Mouse (Mus musculus) forebrain, embryonic 12.5 days (tissue): ENCODE measurements around the gene Mpg. TPM values are rescaled to one million over a fixed set of nuclear protein-coding genes. Genes with fewer than 3 reads are reported as not detected.
"Not testable (repeated sequence)": the region's sequence is repeated elsewhere in the genome, so short reads cannot be mapped to it uniquely, and the experiment has no call there.

Experiments
- ATAC-seq: fragments of 200-750 bp; cut with Nextera tagmentation; 2 replicates; pipeline ENCODE4 v1.8.0; 2017; ENCODE audit warnings: moderate TSS enrichment; ENCODE audit not compliant: low FRiP score
- H3K27ac ChIP-seq: fragments of 300-500 bp; sonication (generic); 2 replicates; pipeline ENCODE4 v1.5.1; 2016; ENCODE audit warnings: mild to moderate bottlenecking
- H3K27me3 ChIP-seq: fragments of 300-500 bp; sonication (generic); 2 replicates; pipeline ENCODE4 v1.6.1; 2016; ENCODE audit warnings: mild to moderate bottlenecking
- H3K36me3 ChIP-seq: fragments of 300-500 bp; sonication (generic); replicated peaks from 2 replicates; pipeline ENCODE4 v1.6.1; 2016; ENCODE audit warnings: mild to moderate bottlenecking
- H3K4me1 ChIP-seq: fragments of 300-500 bp; sonication (generic); 2 replicates; pipeline ENCODE4 v1.6.1; 2016
- H3K4me2 ChIP-seq: fragments of 300-500 bp; sonication (generic); 2 replicates; pipeline ENCODE4 v1.6.1; 2016; ENCODE audit warnings: mild to moderate bottlenecking, moderate library complexity
- H3K4me3 ChIP-seq: fragments of 300-500 bp; sonication (generic); replicated peaks from 2 replicates; pipeline ENCODE4 v1.5.1; 2016; ENCODE audit warnings: mild to moderate bottlenecking
- H3K9ac ChIP-seq: fragments of 300-500 bp; sonication (generic); 2 replicates; pipeline ENCODE4 v1.6.1; 2016; ENCODE audit warnings: mild to moderate bottlenecking
- H3K9me3 ChIP-seq: fragments of 300-500 bp; sonication (generic); 2 replicates; pipeline ENCODE4 v1.6.1; 2016
- whole genome bisulfite sequencing: fragments of 180-500 bp; shearing (Covaris S2); methylation state at CpG from one replicate; pipeline ENCODE4 v1.1.7; 2016; 5-methylcytosine and 5-hydroxymethylcytosine counted together
- polyA plus RNA-seq: library from polyadenylated mRNA; unstranded; fragments of >200 nt; fragmentation: Nextera tagmentation; extraction: Ambion mirVana; gene quantifications from 2 replicates; pipeline ENCODE4 v1.2.1, GENCODE M21; 2016

Gene Mpg
- polyA plus RNA-seq, 1 experiment from 2014 or later = 29.3 TPM

DNA sequence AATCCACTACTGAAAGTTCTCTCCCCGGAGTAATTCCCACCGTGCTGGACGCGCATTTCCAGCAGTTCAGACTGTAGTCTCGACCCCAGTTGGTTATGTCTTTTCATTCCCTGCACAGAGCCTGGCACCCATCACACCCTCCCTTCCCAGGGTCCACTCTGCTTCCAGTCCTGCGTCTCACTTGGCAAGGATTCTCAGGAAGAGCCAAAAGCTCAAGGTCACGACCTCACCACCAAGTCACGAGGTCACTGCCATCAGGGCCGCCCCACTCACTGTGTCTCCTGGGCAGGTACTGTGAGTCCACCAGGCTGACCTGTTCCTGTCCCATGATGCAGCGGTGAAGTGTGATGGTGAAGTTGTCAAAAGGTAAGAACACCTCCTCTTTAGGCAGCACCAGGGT lies 32.2 kb upstream of the Mpg start:
- WGBS = 81% methylated on average over 10 of the region's 10 CpGs
- Histone ChIP-seq H3K9ac (no peak overlapping the region), H3K9me3 (no peaks in the 10 kb centered on the region), H3K36me3 (no peaks in the 10 kb centered on the region), H3K4me1 (peaks cover 5% of the 10 kb centered on the region; the same call in 1 of the 2 replicates), H3K27me3 (peaks cover 8% of the 10 kb centered on the region; the same call in 1 of the 2 replicates), H3K27ac (no peak overlapping the region), H3K4me2 (no peak overlapping the region), H3K4me3 (no peak overlapping the region)
- ATAC-seq = no peak

DNA sequence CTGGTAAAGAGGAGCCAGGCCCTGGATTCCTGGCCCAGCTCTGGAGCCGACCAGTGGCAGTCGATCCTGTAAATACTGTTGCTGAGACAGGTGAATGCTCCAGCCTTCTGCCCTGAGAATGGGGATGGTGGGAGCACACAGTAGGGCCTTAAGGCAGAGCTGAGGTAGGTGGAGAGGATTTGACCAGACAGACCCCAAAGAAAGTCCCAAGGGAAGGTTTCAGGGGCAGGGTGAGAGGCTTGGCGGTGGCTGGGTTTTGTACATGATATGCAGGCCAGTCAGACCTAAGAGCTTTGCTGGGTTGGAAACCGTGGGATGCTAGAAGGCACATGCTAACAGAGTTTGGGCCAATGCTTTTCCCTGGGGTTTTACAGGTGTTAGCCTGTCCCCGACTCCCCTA lies 31.7 kb upstream of the Mpg start:
- no peak for ATAC-seq
- Histone ChIP-seq H3K4me2 (no peak overlapping the region), H3K4me1 (peaks cover 5% of the 10 kb centered on the region; the same call in 1 of the 2 replicates), H3K27ac (no peak overlapping the region), H3K4me3 (no peak overlapping the region), H3K27me3 (peaks cover 8% of the 10 kb centered on the region; the same call in 1 of the 2 replicates), H3K9ac (no peak overlapping the region), H3K36me3 (no peaks in the 10 kb centered on the region), H3K9me3 (no peaks in the 10 kb centered on the region)
- WGBS = 84% methylated on average over 5 of the region's 5 CpGs

DNA sequence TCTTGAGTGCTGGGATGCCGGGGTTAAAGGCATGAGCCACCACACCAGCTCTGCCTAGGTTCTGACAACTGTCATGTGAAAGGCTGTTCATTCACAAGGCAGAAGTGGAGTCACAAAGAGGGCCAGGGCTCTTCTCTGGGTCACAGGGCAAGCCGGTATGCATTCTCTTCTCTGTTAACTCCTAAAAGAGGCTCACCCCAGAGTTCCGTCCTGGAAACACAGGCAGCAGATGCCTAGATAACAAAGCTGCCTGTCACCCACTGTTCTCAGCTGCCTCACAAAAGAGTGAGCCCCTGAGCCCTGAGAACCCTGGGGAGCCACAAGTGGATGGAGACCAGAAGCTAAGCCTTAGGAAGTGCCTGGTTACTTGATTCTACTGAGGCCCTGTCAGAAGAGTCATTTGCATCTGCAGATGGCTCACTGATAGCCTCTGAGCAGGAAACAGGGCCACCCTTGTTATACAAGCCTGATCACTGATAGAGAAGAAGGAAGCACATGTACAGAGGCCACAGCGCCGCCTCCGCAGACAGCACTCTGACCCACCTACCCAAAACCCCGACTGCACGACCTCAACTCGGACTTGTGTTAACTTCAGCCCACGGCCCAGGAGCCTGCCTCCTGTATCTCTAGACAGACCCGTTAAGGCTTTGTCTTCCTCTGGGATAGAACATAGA lies 30.3 kb upstream of the Mpg start:
- Histone ChIP-seq H3K36me3 (no peaks in the 10 kb centered on the region), H3K9me3 (no peaks in the 10 kb centered on the region), H3K27me3 (peaks cover 8% of the 10 kb centered on the region; the same call in 1 of the 2 replicates), H3K4me3 (no peak overlapping the region), H3K4me1 (peaks cover 5% of the 10 kb centered on the region; the same call in 1 of the 2 replicates), H3K4me2 (no peak overlapping the region), H3K9ac (no peak overlapping the region), H3K27ac (no peak overlapping the region)
- 29% methylated on average over 11 of the region's 11 CpGs for WGBS
- no peak for ATAC-seq

DNA sequence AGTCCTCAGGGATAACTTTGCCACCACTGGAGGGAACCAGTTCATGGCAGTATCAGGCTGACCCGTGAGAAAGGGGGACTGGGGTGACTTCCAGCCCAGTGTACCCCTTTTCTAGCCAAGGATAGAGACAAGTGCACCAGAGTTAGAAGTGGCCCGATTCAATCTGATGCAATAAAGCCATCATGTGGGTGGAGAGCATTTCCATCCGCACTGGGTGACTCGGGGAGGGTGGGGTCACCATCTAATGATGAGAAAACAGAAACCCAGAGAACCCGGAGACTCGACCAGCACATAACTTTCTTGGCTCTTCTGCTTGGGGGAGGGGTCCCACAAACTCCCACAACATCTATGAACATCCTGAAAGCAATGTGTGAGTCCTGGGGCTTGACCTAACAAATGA lies 29.6 kb upstream of the Mpg start:
- H3K9me3 ChIP-seq = no peaks in the 10 kb centered on the region
- H3K4me2 ChIP-seq = no peak overlapping the region
- H3K27me3 ChIP-seq = peaks cover 8% of the 10 kb centered on the region; the same call in 1 of the 2 replicates
- H3K36me3 ChIP-seq = no peaks in the 10 kb centered on the region
- no peak overlapping the region for H3K27ac ChIP-seq
- no peak for ATAC-seq
- 86% methylated on average over 6 of the region's 6 CpGs for WGBS
- peaks cover 5% of the 10 kb centered on the region; the same call in 1 of the 2 replicates for H3K4me1 ChIP-seq
- H3K9ac ChIP-seq = no peak overlapping the region
- no peak overlapping the region for H3K4me3 ChIP-seq

DNA sequence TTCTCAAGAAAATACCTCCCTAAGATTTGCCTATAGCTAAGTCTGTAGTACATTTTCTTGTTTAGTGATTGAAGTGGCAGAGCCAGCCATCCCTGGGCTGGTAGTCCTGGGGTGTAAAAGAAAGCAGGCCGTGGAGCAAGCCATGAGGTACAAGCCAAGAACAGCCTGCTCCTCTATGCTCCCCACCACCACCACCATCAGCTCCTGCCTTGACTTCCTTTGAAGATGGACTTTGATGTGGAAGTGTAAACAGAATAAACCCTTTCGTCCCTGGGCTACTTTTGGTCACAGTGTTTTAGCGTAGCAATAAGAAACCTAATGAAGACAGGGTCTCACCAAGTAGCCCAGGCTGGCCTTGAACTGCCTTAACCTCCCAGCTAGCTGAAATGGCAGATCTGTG lies 28.5 kb upstream of the Mpg start:
- ATAC-seq = no peak

DNA sequence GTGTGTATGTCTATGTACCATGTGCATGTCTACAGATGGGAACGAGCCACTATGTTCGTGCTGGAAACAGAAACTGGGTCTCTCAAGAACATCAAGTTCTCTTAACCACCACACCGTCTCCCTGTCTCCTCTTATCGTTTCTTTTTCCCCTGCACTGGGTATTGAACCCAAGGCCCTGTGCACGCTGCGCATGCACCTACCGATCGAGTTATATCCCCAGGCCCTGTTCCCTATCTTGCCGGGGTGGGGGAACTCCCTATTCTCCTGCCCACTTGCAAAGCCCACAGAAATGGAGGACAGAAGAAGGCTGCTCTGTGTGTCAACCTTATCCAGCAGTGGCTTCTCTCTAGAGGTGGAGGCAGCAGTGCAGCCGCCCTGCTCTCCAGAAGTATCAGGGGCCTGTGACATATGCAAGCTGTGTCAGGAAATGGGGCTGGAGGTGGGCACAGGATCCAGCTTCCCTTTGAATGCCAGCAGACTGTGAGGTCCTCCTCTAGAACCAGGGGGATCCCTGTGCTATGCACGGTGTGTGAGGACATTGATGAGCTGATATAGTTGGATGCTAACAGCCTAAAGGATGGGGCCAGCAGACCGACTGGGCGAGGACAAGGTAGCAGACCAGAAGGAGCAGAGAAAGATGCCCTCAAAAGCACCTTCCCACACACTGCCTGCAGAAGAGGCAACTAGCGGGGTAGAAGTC lies 27.9 kb upstream of the Mpg start:
- 73% methylated on average over 14 of the region's 14 CpGs for WGBS
- no peak overlapping the region for H3K4me2 ChIP-seq
- no peak overlapping the region for H3K27ac ChIP-seq
- H3K9ac ChIP-seq = no peak overlapping the region
- H3K36me3 ChIP-seq = no peaks in the 10 kb centered on the region
- no peak overlapping the region for H3K4me3 ChIP-seq
- no peaks in the 10 kb centered on the region for H3K9me3 ChIP-seq
- peaks cover 5% of the 10 kb centered on the region; the same call in 1 of the 2 replicates for H3K4me1 ChIP-seq
- ATAC-seq = no peak
- peaks cover 10% of the 10 kb centered on the region; the same call in 1 of the 2 replicates for H3K27me3 ChIP-seq

More for the DNA sequence above, 28.5 kb upstream of the Mpg start:
- peaks cover 8% of the 10 kb centered on the region; the same call in 1 of the 2 replicates for H3K27me3 ChIP-seq
- no peaks in the 10 kb centered on the region for H3K36me3 ChIP-seq
- H3K9ac ChIP-seq = no peak overlapping the region
- no peak overlapping the region for H3K27ac ChIP-seq
- 80% methylated on average over 3 of the region's 3 CpGs for WGBS
- no peaks in the 10 kb centered on the region for H3K9me3 ChIP-seq
- H3K4me1 ChIP-seq = peaks cover 5% of the 10 kb centered on the region; the same call in 1 of the 2 replicates
- no peak overlapping the region for H3K4me2 ChIP-seq
- no peak overlapping the region for H3K4me3 ChIP-seq

DNA sequence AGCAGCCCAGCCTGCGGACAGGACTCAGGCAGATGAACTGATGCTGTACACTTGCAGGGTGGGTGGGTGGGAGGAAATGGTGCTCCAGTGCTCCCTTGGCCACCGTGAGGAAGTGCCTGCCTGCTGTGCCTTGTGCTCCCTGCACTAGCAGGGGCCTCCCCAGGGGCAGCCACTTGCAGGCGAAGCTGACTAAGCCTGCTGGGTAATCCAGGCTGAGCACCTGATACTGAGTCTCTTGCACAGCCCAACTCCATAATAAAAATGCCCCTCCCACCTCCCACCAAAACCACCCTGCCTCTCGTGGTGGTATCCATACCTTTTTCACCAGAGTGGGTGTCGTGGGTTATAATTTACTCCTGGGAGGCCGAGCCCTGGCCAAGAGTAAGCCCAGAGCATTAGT lies 27.1 kb upstream of the Mpg start:
- Histone ChIP-seq H3K36me3 (no peaks in the 10 kb centered on the region), H3K9me3 (no peaks in the 10 kb centered on the region), H3K27ac (no peak overlapping the region), H3K27me3 (peaks cover 8% of the 10 kb centered on the region; the same call in 1 of the 2 replicates), H3K9ac (no peak overlapping the region), H3K4me2 (no peak overlapping the region), H3K4me3 (no peak overlapping the region), H3K4me1 (peaks cover 5% of the 10 kb centered on the region; the same call in 1 of the 2 replicates)
- no peak for ATAC-seq
- WGBS = 33% methylated on average over 6 of the region's 6 CpGs

DNA sequence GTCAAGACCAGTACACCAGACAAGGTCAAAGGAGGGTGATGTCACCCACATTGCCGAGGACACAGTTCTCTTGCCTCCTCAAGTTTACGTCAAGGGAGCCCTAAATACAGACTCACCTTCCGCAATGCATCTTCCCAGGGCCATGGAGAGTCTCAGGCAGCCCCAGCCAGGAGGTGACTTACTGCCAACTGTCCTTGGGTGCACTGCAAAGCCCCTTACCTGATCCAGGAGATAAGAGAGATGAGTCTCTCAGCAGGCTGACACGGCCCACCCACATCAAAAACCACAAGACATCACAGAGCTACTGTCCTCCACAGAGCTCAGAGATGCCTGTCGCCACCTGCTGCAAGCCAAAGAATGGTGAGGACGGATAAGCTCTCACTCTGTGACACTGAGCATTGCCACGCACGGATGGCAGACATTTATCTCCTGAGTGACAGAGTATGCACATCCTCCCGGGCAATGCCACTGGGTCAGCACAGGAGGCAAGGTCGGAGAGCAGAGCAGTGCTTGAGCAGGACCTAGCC lies 26.2 kb upstream of the Mpg start, which contains the start of gene Il9r:
TSS of gene Il9r (minus strand) at position 205 of the 527 bp plus-strand sequence.
- Histone ChIP-seq H3K4me1 (peaks cover 11% of the 10 kb centered on the region), H3K36me3 (no peaks in the 10 kb centered on the region), H3K9me3 (no peaks in the 10 kb centered on the region), H3K27me3 (peaks cover 6% of the 10 kb centered on the region; the same call in 1 of the 2 replicates), H3K27ac (no peak within 1 kb of the TSS), H3K4me3 (no peak within 1 kb of the TSS), H3K4me2 (no peak within 1 kb of the TSS), H3K9ac (no peak within 1 kb of the TSS)
- ATAC-seq = no peak
- WGBS = 78% methylated on average over 10 of the region's 10 CpGs

DNA sequence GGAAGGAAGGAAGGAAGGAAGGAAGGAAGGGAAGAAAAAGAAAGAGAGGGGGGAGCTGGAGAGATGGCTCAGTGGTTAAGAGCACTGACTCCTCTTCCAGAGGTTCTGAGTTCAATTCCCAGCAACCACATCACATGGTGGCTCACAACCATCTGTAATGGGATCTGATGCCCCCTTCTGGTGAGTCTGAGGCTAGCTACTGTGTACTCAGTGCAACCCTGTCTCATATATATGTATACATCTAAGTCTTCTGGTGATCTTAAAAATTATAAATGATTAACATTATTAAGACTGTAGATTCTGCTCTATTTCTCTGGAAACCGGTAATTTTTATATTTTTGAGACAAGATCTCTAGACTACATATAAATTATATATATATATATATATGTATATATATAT lies 25.3 kb upstream of the Mpg start:
- peaks cover 15% of the 10 kb centered on the region for H3K4me1 ChIP-seq
- H3K36me3 ChIP-seq, H3K4me3 ChIP-seq, H3K9ac ChIP-seq, H3K27me3 ChIP-seq, H3K9me3 ChIP-seq, ATAC-seq, H3K4me2 ChIP-seq, H3K27ac ChIP-seq: not testable (repeated sequence)
- 78% methylated on average over 1 of the region's 1 CpGs for WGBS

DNA sequence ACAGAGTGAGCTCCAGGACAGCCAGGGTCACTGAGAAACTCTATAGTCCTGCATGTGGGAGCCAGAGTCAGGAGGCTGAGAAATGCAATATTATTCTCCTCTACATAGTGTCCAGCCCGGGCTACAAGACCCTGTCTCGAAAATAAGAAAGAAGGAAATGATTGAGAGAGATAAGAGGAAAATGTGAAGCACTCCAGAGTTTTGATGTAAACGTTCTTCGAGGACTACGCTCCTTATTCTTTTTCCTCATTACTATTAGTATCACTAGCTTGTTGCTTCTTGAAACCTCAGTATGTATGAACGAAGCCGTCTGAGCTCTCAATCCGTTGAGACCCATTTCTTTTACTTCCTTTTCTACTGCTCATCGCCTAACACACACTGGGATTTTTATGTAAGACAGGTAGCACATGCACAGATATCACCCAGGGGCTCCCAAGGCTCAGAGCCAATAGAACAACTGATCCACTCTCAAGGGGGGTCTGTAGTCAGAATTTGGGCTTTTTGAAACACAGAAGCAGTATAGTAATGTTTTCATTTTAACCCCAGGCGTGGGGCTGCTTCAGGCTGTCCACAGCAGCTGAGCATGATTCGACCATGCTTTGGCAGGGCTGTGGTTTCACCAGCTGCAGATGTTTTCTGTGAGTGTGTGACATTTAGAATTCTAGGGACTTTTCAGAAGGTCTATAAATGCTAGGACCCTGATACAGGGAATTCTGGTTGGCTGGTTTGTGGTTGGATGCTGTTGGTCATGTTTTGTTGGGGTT lies 24.2 kb upstream of the Mpg start:
- peaks cover 3% of the 10 kb centered on the region; the same call in 1 of the 2 replicates for H3K27me3 ChIP-seq
- H3K9me3 ChIP-seq = no peaks in the 10 kb centered on the region
- no peak overlapping the region for H3K4me2 ChIP-seq
- H3K27ac ChIP-seq = no peak overlapping the region
- no peak overlapping the region for H3K9ac ChIP-seq
- ATAC-seq = no peak
- H3K4me3 ChIP-seq = no peak overlapping the region
- peaks cover 17% of the 10 kb centered on the region for H3K4me1 ChIP-seq
- 86% methylated on average over 11 of the region's 11 CpGs for WGBS
- no peaks in the 10 kb centered on the region for H3K36me3 ChIP-seq

DNA sequence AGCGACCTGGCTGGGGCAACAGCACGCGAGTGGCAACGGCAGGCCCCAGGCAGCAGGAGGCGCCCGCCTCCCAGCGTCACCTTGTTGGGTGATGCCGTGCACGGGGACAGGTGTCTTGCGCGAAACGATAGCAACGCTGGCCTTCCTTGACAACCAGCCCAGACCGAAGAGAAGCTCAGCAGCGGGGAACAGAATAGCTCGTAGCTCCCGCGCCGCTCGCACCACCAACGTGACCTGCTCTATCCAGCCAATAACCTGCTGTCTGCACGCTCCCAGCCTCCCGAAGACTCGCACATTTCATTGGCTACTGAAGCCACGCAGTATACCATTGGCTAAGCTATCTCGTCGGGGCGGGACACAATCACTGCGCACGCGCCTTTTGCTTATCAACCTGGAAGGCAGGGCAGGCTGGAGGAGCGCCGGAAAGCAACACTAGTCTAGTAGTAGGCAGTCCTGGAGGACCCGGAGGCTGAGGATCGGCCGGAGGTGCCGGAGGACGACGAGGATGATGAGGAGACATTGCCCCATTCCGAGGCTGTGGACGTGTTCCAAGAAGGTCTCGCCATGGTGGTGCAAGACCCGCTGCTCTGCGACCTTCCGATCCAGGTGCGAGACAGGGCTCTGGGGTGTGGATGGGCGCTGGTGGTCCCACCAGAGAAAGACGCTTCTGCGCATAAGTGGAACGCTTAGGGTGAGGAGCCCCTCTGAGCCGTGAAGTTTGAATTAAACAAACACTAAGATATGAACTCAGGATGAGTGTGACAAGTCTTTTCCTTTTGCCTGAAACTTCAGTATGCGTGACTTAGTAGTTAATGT lies 21.0 kb upstream of the Mpg start, which contains the start of gene Snrnp25:
TSS of gene Snrnp25 (plus strand) at position 358 of the 816 bp plus-strand sequence.
- Histone ChIP-seq H3K9me3 (no peaks in the 10 kb centered on the region), H3K4me2 (peak within 1 kb of the TSS; percentile 76), H3K9ac (peak within 1 kb of the TSS; percentile 82), H3K36me3 (peaks cover 31% of the 10 kb centered on the region), H3K27me3 (0 out of 2 replicates have a peak, but pooled peaks cover 3% of the 10 kb centered on the region), H3K27ac (peak within 1 kb of the TSS; percentile 65), H3K4me3 (peak within 1 kb of the TSS; percentile 66), H3K4me1 (peaks cover 17% of the 10 kb centered on the region)
- WGBS = under 1% methylated on average over 52 of the region's 52 CpGs
- ATAC-seq = peak; percentile 100
